Mouse (Mus musculus) thymus, adult 2 months (tissue): ENCODE measurements at regions not wholly inside any gene's neighbourhood (a gene's known extent, or its start where the extent isn't known, plus 50 kb on each side); places are given as distances from the start of the nearest gene placed in this dataset.

ENCODE experiments used
- DNase-seq: peaks from one replicate; pipeline ENCODE4 v3.0.0; 2021
- H3K27ac ChIP-seq: fragments of 200-500 bp; 2 replicates; pipeline ENCODE4 v1.5.1; 2012; ENCODE audit warnings: low read length, control low read depth; ENCODE audit not compliant: control insufficient read depth, insufficient read depth
- H3K27me3 ChIP-seq: fragments of 200-500 bp; 2 replicates; pipeline ENCODE4 v1.6.1; 2012; ENCODE audit warnings: mild to moderate bottlenecking, low read length, moderate library complexity, mixed read lengths; ENCODE audit not compliant: control insufficient read depth, insufficient read depth
- H3K36me3 ChIP-seq: fragments of 200-500 bp; 2 replicates; pipeline ENCODE4 v1.6.1; 2012; ENCODE audit warnings: mild to moderate bottlenecking, low read length, moderate library complexity; ENCODE audit not compliant: control insufficient read depth, insufficient read depth
- H3K4me1 ChIP-seq: fragments of 200-500 bp; replicated peaks from 2 replicates; pipeline ENCODE4 v1.6.1; 2012; ENCODE audit warnings: low read length; ENCODE audit not compliant: control insufficient read depth, insufficient read depth
- H3K4me3 ChIP-seq: fragments of 200-500 bp; 2 replicates; pipeline ENCODE4 v1.5.1; 2012; ENCODE audit warnings: mild to moderate bottlenecking, low read length, control low read depth, moderate library complexity; ENCODE audit not compliant: control insufficient read depth, insufficient read depth
- CTCF ChIP-seq: fragments of 200-500 bp; IDR thresholded peaks from 2 replicates; pipeline ENCODE4 v1.5.1; 2012; ENCODE audit warnings: mild to moderate bottlenecking, control low read depth, low read length, moderate library complexity, borderline replicate concordance; ENCODE audit not compliant: control insufficient read depth, poor library complexity, insufficient read depth; ENCODE audit errors: extremely low read depth
- POLR2A ChIP-seq: fragments of 200-500 bp; IDR thresholded peaks from 2 replicates; pipeline ENCODE4 v1.6.1; 2012; ENCODE audit warnings: mild to moderate bottlenecking, low read length, control low read depth, moderate library complexity; ENCODE audit not compliant: control insufficient read depth, poor library complexity, insufficient read depth; ENCODE audit errors: extremely low read depth
- WGBS: fragments of 180-500 bp; shearing (Covaris S2); methylation state at CpG from one replicate; pipeline ENCODE4 v1.1.7; 2018; 5-methylcytosine and 5-hydroxymethylcytosine counted together

DNA sequence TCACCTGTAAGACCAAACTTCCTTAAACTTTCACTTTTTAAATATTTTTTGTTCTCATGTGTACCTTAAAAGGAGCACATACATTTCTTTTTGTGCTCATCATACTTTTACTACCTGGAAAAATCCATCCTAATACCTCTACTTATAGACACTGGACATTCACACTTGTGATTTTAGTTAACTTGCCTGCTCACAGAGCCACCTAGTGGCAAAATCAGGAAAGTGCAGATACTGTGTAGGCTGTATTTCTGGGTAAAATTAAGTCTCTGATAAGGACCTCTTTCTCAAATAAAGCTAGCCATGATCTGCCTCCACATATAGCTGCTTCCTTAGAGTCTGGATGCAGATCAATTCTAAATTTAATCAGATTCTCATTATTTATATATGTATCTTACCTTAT, 100.0 kb upstream of the Cypt12 start:
- H3K4me3 ChIP-seq = no peak overlapping the region
- no peak for TF ChIP-seq POLR2A
- no peaks in the 10 kb centered on the region for H3K4me1 ChIP-seq
- no peak overlapping the region for H3K27ac ChIP-seq
- DNase-seq = no peak
- H3K36me3 ChIP-seq = no peaks in the 10 kb centered on the region
- no peaks in the 10 kb centered on the region for H3K27me3 ChIP-seq

DNA sequence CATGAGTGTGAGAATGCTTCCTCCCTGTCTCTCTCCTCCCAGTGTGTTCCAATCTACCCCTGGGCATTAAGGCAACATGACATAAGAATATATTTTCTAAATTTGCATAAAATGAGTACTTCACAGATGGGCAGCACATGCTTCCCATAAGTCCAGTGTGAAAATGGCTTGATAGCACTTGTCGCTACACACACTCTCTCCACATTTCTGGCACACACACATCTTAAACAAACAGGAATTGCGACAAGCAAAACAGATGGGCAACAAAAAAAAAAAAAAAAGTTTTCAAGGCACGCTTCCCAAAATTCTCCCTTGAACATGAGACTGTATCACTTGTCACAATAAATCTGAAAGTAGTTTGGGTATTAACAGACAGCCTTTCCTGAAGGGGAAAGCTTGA, 85.8 kb upstream of the Cypt12 start:
- Histone ChIP-seq H3K4me3 (no peak overlapping the region), H3K27ac (no peak overlapping the region), H3K27me3 (no peaks in the 10 kb centered on the region), H3K4me1 (no peaks in the 10 kb centered on the region), H3K36me3 (no peaks in the 10 kb centered on the region)
- WGBS = 92% methylated on average over 3 of the region's 3 CpGs
- no peak for DNase-seq
- no peak for TF ChIP-seq POLR2A
- TF ChIP-seq CTCF = no peak

DNA sequence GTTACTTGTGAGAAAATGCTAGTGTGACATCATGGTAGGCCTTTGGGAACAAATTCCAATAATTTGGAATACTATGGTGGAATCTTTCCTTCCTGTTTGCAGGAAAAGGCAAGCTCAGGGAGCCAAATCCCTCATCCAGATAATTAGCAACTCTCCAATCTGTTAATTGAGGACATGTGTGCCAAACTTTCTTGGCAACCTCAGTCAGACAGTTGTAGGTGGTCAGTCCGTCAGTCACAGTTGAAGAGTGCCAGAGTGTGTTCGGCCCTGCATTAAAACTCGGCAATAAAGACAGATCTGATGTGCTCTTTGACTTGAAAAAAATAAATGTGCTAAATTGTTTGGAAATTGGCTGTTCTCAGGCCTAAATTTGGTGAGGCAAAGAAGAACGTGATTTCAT, 83.1 kb upstream of the Cypt12 start:
- WGBS = 92% methylated on average over 4 of the region's 4 CpGs
- Histone ChIP-seq H3K36me3 (no peaks in the 10 kb centered on the region), H3K4me3 (no peak overlapping the region), H3K27me3 (no peaks in the 10 kb centered on the region), H3K27ac (no peak overlapping the region), H3K4me1 (no peaks in the 10 kb centered on the region)
- DNase-seq = no peak
- TF ChIP-seq POLR2A = no peak
- no peak for TF ChIP-seq CTCF

DNA sequence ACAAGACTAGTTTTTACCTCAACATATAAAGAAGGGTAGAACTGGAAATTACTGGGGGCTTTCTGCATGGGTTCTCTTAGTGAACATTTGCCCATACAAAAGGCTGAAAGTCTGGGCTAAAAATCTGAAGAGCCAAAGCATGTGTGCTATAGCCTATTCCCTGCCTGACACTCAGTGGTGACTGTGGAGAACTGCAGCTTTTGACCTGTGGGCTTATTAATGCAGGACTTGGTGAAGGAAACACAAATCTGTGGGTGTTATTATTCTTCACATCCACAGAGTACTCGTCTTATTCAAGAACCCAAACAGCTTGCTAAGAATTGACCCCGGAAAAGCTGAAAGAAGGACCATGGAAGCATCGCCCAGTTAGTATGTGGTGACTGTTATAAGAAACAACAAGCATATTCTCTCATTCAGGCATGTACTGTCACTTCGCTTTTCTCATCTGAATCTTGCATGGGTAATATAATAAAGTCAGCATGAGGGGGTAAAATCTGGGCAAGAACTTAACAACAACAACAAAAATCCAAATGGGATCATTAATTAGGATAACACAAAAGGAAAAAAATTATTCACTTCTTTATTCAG, 77.2 kb upstream of the Cypt12 start:
- Histone ChIP-seq H3K4me3 (no peak overlapping the region), H3K27me3 (no peaks in the 10 kb centered on the region), H3K27ac (no peak overlapping the region), H3K4me1 (no peaks in the 10 kb centered on the region), H3K36me3 (no peaks in the 10 kb centered on the region)
- WGBS = 53% methylated on average over 4 of the region's 4 CpGs
- DNase-seq = no peak
- no peak for TF ChIP-seq CTCF

DNA sequence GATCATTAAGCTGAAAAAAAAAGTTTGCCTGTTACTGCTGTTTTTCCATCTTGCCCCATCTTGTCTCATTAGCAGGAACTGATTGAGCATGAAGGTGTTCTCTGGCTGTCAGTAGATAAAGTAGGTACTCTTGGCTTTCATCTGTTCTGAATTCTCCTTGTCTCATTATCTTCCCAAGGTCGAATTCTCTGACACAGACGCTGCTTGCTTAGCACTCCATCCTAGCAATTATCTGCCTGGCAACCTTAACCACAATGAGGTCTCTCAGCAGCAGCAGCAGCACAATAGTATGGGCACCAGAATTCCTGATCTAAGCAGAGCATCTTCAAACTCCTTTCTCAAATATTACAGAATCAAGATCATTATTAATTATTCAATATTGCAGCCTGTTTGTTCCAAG, 52.3 kb upstream of the Cypt12 start:
- no peak overlapping the region for H3K27ac ChIP-seq
- no peak for DNase-seq
- TF ChIP-seq POLR2A (no peak), CTCF (no peak)
- H3K4me3 ChIP-seq = no peak overlapping the region
- no peaks in the 10 kb centered on the region for H3K4me1 ChIP-seq
- H3K27me3 ChIP-seq = no peaks in the 10 kb centered on the region
- 52% methylated on average over 2 of the region's 2 CpGs for WGBS
- no peaks in the 10 kb centered on the region for H3K36me3 ChIP-seq

DNA sequence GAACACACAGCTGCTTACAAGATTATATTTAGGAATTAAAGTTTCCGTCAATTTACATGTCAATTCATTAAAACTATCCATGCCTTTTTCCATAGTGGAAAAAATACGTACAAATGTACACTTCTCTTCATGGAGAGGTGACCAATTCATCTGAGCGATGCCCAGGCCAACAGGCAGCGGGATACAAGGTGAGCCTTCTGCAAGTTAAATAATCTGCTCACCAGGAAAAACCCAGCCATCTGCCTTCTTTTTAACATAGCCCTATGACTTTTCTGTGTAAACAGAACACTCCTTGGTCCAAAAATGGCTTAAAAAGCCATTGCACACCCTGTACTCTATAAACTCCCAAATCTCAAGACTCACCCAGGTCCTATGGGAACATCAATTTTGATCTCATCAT, 51.5 kb upstream of the Cypt12 start:
- H3K27me3 ChIP-seq = no peaks in the 10 kb centered on the region
- TF ChIP-seq POLR2A (no peak), CTCF (no peak)

More for the DNA sequence above, 51.5 kb upstream of the Cypt12 start:
- no peaks in the 10 kb centered on the region for H3K4me1 ChIP-seq
- no peak for DNase-seq
- no peak overlapping the region for H3K27ac ChIP-seq
- no peak overlapping the region for H3K4me3 ChIP-seq
- no peaks in the 10 kb centered on the region for H3K36me3 ChIP-seq
- WGBS = 90% methylated on average over 4 of the region's 4 CpGs
